20 mouse cellular contexts compared by ENCODE assay signal in the genomic region with DNA sequence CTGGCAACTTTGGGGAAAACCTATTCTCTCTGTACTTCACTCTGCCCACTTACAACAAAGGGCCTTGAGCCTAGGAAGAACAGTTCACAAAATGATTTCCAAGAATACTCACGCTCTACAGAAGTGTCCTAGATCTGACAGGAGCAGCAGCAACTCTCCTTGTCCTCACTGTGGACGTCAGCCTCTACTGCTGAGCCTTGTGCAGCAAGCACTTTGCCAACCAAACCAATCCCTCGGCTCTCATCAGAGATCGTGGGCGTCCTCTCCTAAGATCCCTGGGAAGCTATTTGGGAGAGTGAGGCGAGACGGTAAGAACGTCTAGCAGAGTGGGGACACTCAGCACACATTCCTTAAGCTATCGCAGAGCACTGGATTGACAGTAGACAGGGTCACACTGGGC.
"Had no signal": no experiment of that assay in that cellular context is flagged by ENCODE, and none has a peak within 500 bp of the region (broad histone marks: within the 10 kb centered on the region; RNA-seq: fewer than 3 reads in every experiment).

No protein-coding gene starts in this region.

- H3K4me3 ChIP-seq: limb, embryonic 12.5 days; limb, embryonic 15.5 days; midbrain, embryonic 12.5 days; midbrain, embryonic 15.5 days; neural tube, embryonic 12.5 days; neural tube, embryonic 15.5 days had no signal

- H3K4me2 ChIP-seq: limb, embryonic 12.5 days; limb, embryonic 15.5 days; liver, embryonic 11.5 days; lung, embryonic 14.5 days; midbrain, embryonic 12.5 days; midbrain, embryonic 15.5 days; neural tube, embryonic 12.5 days; neural tube, embryonic 15.5 days had no signal

- H3K36me3 ChIP-seq: limb, embryonic 15.5 days; midbrain, embryonic 12.5 days; midbrain, embryonic 15.5 days; neural tube, embryonic 12.5 days; neural tube, embryonic 15.5 days had no signal

- H3K9me3 ChIP-seq: limb, embryonic 12.5 days; limb, embryonic 15.5 days; midbrain, embryonic 12.5 days; midbrain, embryonic 15.5 days; neural tube, embryonic 12.5 days; neural tube, embryonic 15.5 days had no signal

- H3K9ac ChIP-seq: limb, embryonic 12.5 days; limb, embryonic 15.5 days; liver, embryonic 14.5 days; liver, postnatal 0 days; lung, embryonic 14.5 days; midbrain, embryonic 12.5 days; midbrain, embryonic 15.5 days; neural tube, embryonic 12.5 days; neural tube, embryonic 15.5 days had no signal

- H3K27ac ChIP-seq: limb, embryonic 12.5 days; limb, embryonic 15.5 days; liver, embryonic 14.5 days; midbrain, embryonic 12.5 days; midbrain, embryonic 15.5 days; neural tube, embryonic 12.5 days; neural tube, embryonic 15.5 days; stomach, postnatal 0 days had no signal

- ATAC-seq: liver, postnatal 0 days; lung, postnatal 0 days; midbrain, embryonic 15.5 days had no signal

- H3K4me1 ChIP-seq: midbrain, embryonic 15.5 days; neural tube, embryonic 15.5 days had no signal

- DNase-seq: kidney, adult 9 months; kidney, postnatal 14 days; kidney, postnatal 4 days; left cerebral cortex, postnatal 4 days; liver, postnatal 0 days; lung, embryonic 14.5 days; right cerebral cortex, adult 18-20 months; right cerebral cortex, postnatal 14 days; right cerebral cortex, postnatal 4 days; thymus, postnatal 25 days had no signal

- H3K27me3 ChIP-seq: limb, embryonic 12.5 days; limb, embryonic 15.5 days; midbrain, embryonic 12.5 days; midbrain, embryonic 15.5 days; neural tube, embryonic 12.5 days; neural tube, embryonic 15.5 days had no signal
